Mouse (Mus musculus): ENCODE data around the gene Prcp. TPM values are rescaled to one million over a fixed set of nuclear protein-coding genes. Genes with fewer than 3 reads are reported as not detected.

The Prcp gene
- polyA plus RNA-seq (2015; fragmentation: Nextera tagmentation; extraction: Ambion mirVana), result 19.1 and 22.0 TPM in 2 replicates

DNA sequence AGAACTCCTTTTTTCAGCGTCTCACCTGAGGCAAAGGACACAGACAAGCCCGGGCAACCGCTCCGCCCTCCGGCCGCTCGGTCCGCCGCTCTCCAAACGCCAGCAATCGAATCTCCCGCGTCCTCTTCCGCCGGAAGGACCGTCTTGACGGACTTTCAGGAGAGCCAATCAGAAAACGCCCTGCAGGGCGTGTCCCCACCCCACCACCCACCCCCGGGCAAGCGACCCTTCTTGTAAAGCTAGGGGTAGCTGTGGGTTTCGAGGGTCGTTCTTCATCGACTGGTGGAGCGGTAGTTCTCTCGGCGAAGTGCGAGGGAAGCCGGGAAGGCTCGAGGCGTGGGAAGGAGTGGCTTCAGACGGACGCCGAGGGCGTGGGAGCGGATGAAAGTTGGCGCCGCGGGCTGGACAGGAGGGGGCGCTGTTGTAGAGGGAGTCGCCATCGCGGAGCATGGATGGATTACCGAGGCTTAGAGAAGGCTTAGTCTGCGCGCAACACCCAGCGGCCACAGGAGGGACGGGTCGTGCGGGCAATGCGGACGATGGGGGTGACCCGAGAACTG is at the start of gene Prcp, which contains the start of gene Ddias:
TSS of gene Prcp (plus strand) at position 355 of the 560 bp plus-strand sequence.
TSS of gene Ddias (minus strand) at position 132 of the 560 bp plus-strand sequence.
- Histone ChIP-seq H3K4me3 (peak within 1 kb of the TSS; percentile 86), H3K9ac (peak within 1 kb of the TSS; percentile 80), H3K9me3 (replicated peaks) (no peaks in the 10 kb centered on the region), H3K4me1 (replicated peaks) (peaks cover 14% of the 10 kb centered on the region), H3K36me3 (no peaks in the 10 kb centered on the region), H3K4me2 (peak within 1 kb of the TSS; percentile 89), H3K27ac (peak within 1 kb of the TSS; percentile 99), H3K27me3 (no peaks in the 10 kb centered on the region)
- under 1% methylated on average over 53 of the region's 53 CpGs for WGBS
- ATAC-seq (replicated peaks; ENCODE audit: insufficient number of reproducible peaks, insufficient read depth, low FRiP score, low read depth), result peak; percentile 84

DNA sequence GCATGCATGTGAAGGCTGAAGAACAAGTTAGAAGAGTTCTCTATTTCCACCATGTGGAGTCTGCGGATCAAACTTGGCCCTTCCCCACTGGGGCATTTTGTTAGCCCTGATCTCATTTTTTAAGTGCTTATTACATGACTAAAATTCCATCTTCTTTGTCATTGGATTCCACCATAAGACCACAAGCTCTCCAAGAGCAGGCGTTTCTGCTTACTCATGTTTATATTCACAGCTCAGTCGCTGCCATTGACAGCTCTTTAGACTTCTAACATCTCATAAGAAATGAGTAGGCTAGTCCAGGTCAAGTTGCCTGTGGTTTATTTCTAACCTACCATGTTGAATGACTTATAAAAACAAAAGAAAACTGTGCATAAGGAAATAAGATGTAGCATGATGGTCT is 48.0 kb upstream of the Prcp start:
- no peak for ATAC-seq (replicated peaks; ENCODE audit: insufficient number of reproducible peaks, insufficient read depth, low FRiP score, low read depth)
- Histone ChIP-seq H3K27me3 (no peaks in the 10 kb centered on the region), H3K4me1 (replicated peaks) (0 out of 2 replicates have a peak, but pooled peaks cover 3% of the 10 kb centered on the region), H3K27ac (no peak overlapping the region), H3K9ac (no peak overlapping the region), H3K4me3 (no peak overlapping the region), H3K4me2 (no peak overlapping the region), H3K36me3 (no peaks in the 10 kb centered on the region), H3K9me3 (replicated peaks) (no peaks in the 10 kb centered on the region)
- WGBS, result 77% methylated on average over 3 of the region's 3 CpGs

DNA sequence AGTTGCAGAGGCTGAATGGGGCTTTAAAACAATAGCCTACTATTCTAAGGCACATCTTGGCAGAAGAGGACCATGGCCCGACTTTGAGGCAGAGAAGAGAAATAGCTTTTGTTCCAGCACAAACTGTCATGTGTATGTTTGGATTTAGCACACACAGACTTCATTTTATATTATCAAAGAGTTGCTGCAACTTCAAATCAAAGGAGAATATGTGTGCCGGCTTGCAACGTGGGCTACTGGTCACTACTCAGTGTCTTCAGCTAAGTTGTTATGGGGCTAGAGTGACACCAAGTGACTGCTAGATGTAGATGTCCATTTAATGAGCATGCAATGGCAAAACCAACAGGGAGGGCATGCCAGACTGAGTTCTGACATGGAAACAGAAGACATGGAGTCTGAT is 46.3 kb upstream of the Prcp start:
- Histone ChIP-seq H3K27ac (no peak overlapping the region), H3K9me3 (replicated peaks) (no peaks in the 10 kb centered on the region), H3K36me3 (no peaks in the 10 kb centered on the region), H3K4me1 (replicated peaks) (no peaks in the 10 kb centered on the region), H3K4me3 (no peak overlapping the region), H3K9ac (no peak overlapping the region), H3K4me2 (no peak overlapping the region), H3K27me3 (no peaks in the 10 kb centered on the region)
- no peak for ATAC-seq (replicated peaks; ENCODE audit: insufficient number of reproducible peaks, insufficient read depth, low FRiP score, low read depth)
- WGBS, result 36% methylated on average over 3 of the region's 3 CpGs

GRCm38 (mm10) chr7:92832395-92832794 is 41.9 kb upstream of the Prcp start:
- H3K9me3 ChIP-seq (replicated peaks), result no peaks in the 10 kb centered on the region
- no peaks in the 10 kb centered on the region for H3K27me3 ChIP-seq
- no peak overlapping the region for H3K4me2 ChIP-seq
- no peak overlapping the region for H3K27ac ChIP-seq
- no peaks in the 10 kb centered on the region for H3K4me1 ChIP-seq (replicated peaks)
- no peak for ATAC-seq (replicated peaks; ENCODE audit: insufficient number of reproducible peaks, insufficient read depth, low FRiP score, low read depth)
- no peak overlapping the region for H3K4me3 ChIP-seq
- WGBS, result 80% methylated on average over 6 of the region's 6 CpGs
- H3K36me3 ChIP-seq, result no peaks in the 10 kb centered on the region
- H3K9ac ChIP-seq, result no peak overlapping the region

- Histone ChIP-seq H3K27ac (no peak overlapping the region), H3K4me3 (no peak overlapping the region), H3K9me3 (replicated peaks) (no peaks in the 10 kb centered on the region), H3K4me2 (no peak overlapping the region), H3K27me3 (no peaks in the 10 kb centered on the region), H3K9ac (no peak overlapping the region), H3K36me3 (no peaks in the 10 kb centered on the region), H3K4me1 (replicated peaks) (no peaks in the 10 kb centered on the region)
- 88% methylated on average over 2 of the region's 2 CpGs for WGBS
- ATAC-seq (replicated peaks; ENCODE audit: insufficient number of reproducible peaks, insufficient read depth, low FRiP score, low read depth), result no peak
Measured at GRCm38 (mm10) chr7:92834391-92834790, 39.9 kb upstream of the Prcp start.

GRCm38 (mm10) chr7:92836447-92836846 is 37.8 kb upstream of the Prcp start:
- Histone ChIP-seq H3K4me1 (replicated peaks) (no peaks in the 10 kb centered on the region), H3K36me3 (no peaks in the 10 kb centered on the region), H3K9ac (no peak overlapping the region), H3K27ac (no peak overlapping the region), H3K4me2 (no peak overlapping the region), H3K9me3 (replicated peaks) (no peaks in the 10 kb centered on the region), H3K4me3 (no peak overlapping the region), H3K27me3 (no peaks in the 10 kb centered on the region)
- no peak for ATAC-seq (replicated peaks; ENCODE audit: insufficient number of reproducible peaks, insufficient read depth, low FRiP score, low read depth)
- WGBS, result 75% methylated on average over 3 of the region's 3 CpGs

DNA sequence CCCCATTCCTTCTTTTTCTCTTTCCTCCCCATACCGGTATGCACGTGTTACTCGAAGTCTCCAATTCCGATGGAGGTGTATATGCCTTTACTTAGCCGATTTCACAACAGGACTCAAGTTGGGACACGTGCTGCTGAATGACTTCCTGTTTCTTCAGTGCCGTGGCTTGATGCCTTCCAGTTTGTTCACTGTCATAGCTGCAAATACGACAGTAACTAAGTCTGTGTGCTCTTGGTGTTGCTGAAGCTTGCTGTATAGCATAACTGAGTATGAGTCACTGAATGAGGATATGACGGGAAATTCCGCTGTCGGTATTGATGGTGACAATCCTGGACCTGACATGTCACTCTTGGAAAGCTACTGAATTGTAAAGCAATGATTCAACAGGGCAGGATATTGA is 37.0 kb upstream of the Prcp start:
- Histone ChIP-seq H3K27me3 (no peaks in the 10 kb centered on the region), H3K27ac (no peak overlapping the region), H3K4me1 (replicated peaks) (no peaks in the 10 kb centered on the region), H3K4me2 (no peak overlapping the region), H3K36me3 (no peaks in the 10 kb centered on the region), H3K9me3 (replicated peaks) (no peaks in the 10 kb centered on the region), H3K9ac (no peak overlapping the region), H3K4me3 (no peak overlapping the region)
- 73% methylated on average over 11 of the region's 11 CpGs for WGBS
- no peak for ATAC-seq (replicated peaks; ENCODE audit: insufficient number of reproducible peaks, insufficient read depth, low FRiP score, low read depth)

DNA sequence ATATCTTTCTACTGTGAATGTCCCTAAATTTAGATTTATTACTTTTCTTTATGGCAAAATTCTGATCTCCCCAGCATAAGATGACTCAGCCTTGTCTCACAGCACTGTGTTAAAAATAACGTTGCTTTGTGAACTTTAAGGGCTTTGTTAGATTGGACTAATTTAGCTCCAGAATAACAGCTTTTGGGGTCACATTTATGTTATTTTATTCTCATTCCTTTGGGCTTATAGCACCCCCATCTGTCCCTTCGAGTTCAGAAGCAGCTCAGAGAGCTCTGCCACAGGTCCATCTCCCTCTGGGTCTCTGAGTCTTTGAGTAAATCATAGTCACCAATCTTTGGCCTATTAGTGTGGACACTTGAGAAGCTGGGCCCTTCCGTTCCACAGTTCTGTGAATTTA is 36.4 kb upstream of the Prcp start:
- no peak overlapping the region for H3K9ac ChIP-seq
- no peak overlapping the region for H3K27ac ChIP-seq
- no peaks in the 10 kb centered on the region for H3K36me3 ChIP-seq
- no peaks in the 10 kb centered on the region for H3K27me3 ChIP-seq
- H3K4me3 ChIP-seq, result no peak overlapping the region
- H3K4me2 ChIP-seq, result no peak overlapping the region
- 54% methylated on average over 3 of the region's 3 CpGs for WGBS
- no peak for ATAC-seq (replicated peaks; ENCODE audit: insufficient number of reproducible peaks, insufficient read depth, low FRiP score, low read depth)
- H3K9me3 ChIP-seq (replicated peaks), result no peaks in the 10 kb centered on the region
- H3K4me1 ChIP-seq (replicated peaks), result no peaks in the 10 kb centered on the region

GRCm38 (mm10) chr7:92842254-92842653 is 32.0 kb upstream of the Prcp start:
- H3K27me3 ChIP-seq, result no peaks in the 10 kb centered on the region
- H3K4me2 ChIP-seq, result no peak overlapping the region
- H3K4me1 ChIP-seq (replicated peaks), result no peaks in the 10 kb centered on the region
- no peak for ATAC-seq (replicated peaks; ENCODE audit: insufficient number of reproducible peaks, insufficient read depth, low FRiP score, low read depth)
- no peaks in the 10 kb centered on the region for H3K36me3 ChIP-seq
- no peaks in the 10 kb centered on the region for H3K9me3 ChIP-seq (replicated peaks)
- no peak overlapping the region for H3K9ac ChIP-seq
- WGBS, result 78% methylated on average over 2 of the region's 2 CpGs
- no peak overlapping the region for H3K4me3 ChIP-seq
- no peak overlapping the region for H3K27ac ChIP-seq

GRCm38 (mm10) chr7:92848246-92848645 is 26.0 kb upstream of the Prcp start:
- no peaks in the 10 kb centered on the region for H3K36me3 ChIP-seq
- H3K9me3 ChIP-seq (replicated peaks), result no peaks in the 10 kb centered on the region
- no peaks in the 10 kb centered on the region for H3K27me3 ChIP-seq
- no peak for ATAC-seq (replicated peaks; ENCODE audit: insufficient number of reproducible peaks, insufficient read depth, low FRiP score, low read depth)
- H3K9ac ChIP-seq, result no peak overlapping the region
- no peaks in the 10 kb centered on the region for H3K4me1 ChIP-seq (replicated peaks)
- no peak overlapping the region for H3K27ac ChIP-seq
- H3K4me2 ChIP-seq, result no peak overlapping the region
- H3K4me3 ChIP-seq, result no peak overlapping the region
- WGBS, result 80% methylated on average over 3 of the region's 3 CpGs

DNA sequence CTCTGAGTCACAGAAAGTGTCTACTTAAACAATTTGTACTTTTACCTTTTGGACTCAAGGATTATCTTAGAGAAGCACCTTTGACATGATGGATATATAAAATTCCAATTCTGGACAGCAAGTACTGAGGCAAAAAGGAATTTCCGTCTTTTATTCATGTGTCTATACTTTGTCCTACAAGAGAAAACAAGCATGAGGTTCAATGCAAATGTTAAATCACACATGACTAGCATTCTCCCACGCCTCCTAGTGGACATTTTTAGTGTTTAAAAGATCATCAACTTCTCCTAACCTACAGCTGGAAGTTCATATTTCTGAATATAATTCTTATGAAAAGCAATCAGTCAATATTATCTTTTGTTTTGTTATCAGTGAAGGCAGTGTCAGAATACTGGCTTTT is 7.7 kb upstream of the Prcp start:
- Histone ChIP-seq H3K9me3 (replicated peaks) (no peaks in the 10 kb centered on the region), H3K4me2 (no peak overlapping the region)
- 31% methylated on average over 2 of the region's 2 CpGs for WGBS

GRCm38 (mm10) chr7:92870161-92870560 is 4.1 kb upstream of the Prcp start:
- H3K27ac ChIP-seq, result no peak overlapping the region
- no peak overlapping the region for H3K4me2 ChIP-seq
- 0 out of 2 replicates have a peak, but pooled peaks cover 3% of the 10 kb centered on the region for H3K36me3 ChIP-seq
- no peak overlapping the region for H3K9ac ChIP-seq
- WGBS, result 67% methylated on average over 3 of the region's 3 CpGs
- no peak for ATAC-seq (replicated peaks; ENCODE audit: insufficient number of reproducible peaks, insufficient read depth, low FRiP score, low read depth)
- no peaks in the 10 kb centered on the region for H3K9me3 ChIP-seq (replicated peaks)
- peaks cover 7% of the 10 kb centered on the region for H3K4me1 ChIP-seq (replicated peaks)
- H3K4me3 ChIP-seq, result no peak overlapping the region
- no peaks in the 10 kb centered on the region for H3K27me3 ChIP-seq

More for the DNA sequence above, 7.7 kb upstream of the Prcp start:
- H3K4me1 ChIP-seq (replicated peaks), result no peaks in the 10 kb centered on the region
- H3K27me3 ChIP-seq, result no peaks in the 10 kb centered on the region
- ATAC-seq (replicated peaks; ENCODE audit: insufficient number of reproducible peaks, insufficient read depth, low FRiP score, low read depth), result no peak
- H3K9ac ChIP-seq, result no peak overlapping the region
- H3K36me3 ChIP-seq, result peaks cover 11% of the 10 kb centered on the region; the same call in 1 of the 2 replicates
- no peak overlapping the region for H3K27ac ChIP-seq
- H3K4me3 ChIP-seq, result no peak overlapping the region

All from heart, embryonic 15.5 days (tissue).